Mouse (Mus musculus) heart, embryonic 14.5 days (tissue): Measurements from ENCODE around the gene Cd177. TPM values are rescaled to one million over a fixed set of nuclear protein-coding genes. Genes with fewer than 3 reads are reported as not detected.

Source experiments
- ATAC-seq: fragments of 200-750 bp; cut with Nextera tagmentation; 2 replicates; pipeline ENCODE4 v1.8.0; 2017; ENCODE audit warnings: low read depth, moderate TSS enrichment; ENCODE audit not compliant: insufficient number of reproducible peaks, insufficient read depth, low FRiP score
- H3K27ac ChIP-seq, 2 experiments: fragments of 200-500 bp in 1 of 2; fragments of 300-500 bp in 1 of 2; sonication (generic) in 1 of 2; replicated peaks in 1 of 2; 2 replicates each; pipeline ENCODE4 v1.5.1; 2012 to 2014; ENCODE audit warnings: low read depth in 2 of 2, low read length in 2 of 2, control low read depth in 1 of 2, mild to moderate bottlenecking in 1 of 2, mixed read lengths in 1 of 2; ENCODE audit not compliant: control insufficient read depth in 1 of 2, insufficient read depth in 1 of 2
- H3K27me3 ChIP-seq: fragments of 300-500 bp; sonication (generic); 2 replicates; pipeline ENCODE4 v1.6.1; 2014; ENCODE audit warnings: mild to moderate bottlenecking, low read length, control low read depth; ENCODE audit not compliant: control insufficient read depth, insufficient read depth
- H3K36me3 ChIP-seq: fragments of 300-500 bp; sonication (generic); 2 replicates; pipeline ENCODE4 v1.6.1; 2014; ENCODE audit warnings: mild to moderate bottlenecking, control low read depth, low read length, mixed read lengths; ENCODE audit not compliant: control insufficient read depth, insufficient read depth
- H3K4me1 ChIP-seq, 2 experiments: fragments of 200-500 bp in 1 of 2; fragments of 300-500 bp in 1 of 2; sonication (generic) in 1 of 2; 2 replicates each; pipeline ENCODE4 v1.6.1; 2012 to 2014; ENCODE audit warnings: low read length in 2 of 2, control low read depth in 1 of 2, mixed read lengths in 1 of 2; ENCODE audit not compliant: control insufficient read depth in 2 of 2, insufficient read depth in 2 of 2
- H3K4me2 ChIP-seq: fragments of 300-500 bp; sonication (generic); 2 replicates; pipeline ENCODE4 v1.6.1; 2014; ENCODE audit warnings: mild to moderate bottlenecking, low read length
- H3K4me3 ChIP-seq, 2 experiments: fragments of 200-500 bp in 1 of 2; fragments of 300-500 bp in 1 of 2; sonication (generic) in 1 of 2; 2 replicates each; pipeline ENCODE4 v1.5.1; 2012 to 2014; ENCODE audit warnings: low read length in 2 of 2, mild to moderate bottlenecking in 2 of 2, control low read depth in 1 of 2, low read depth in 1 of 2, moderate library complexity in 1 of 2; ENCODE audit not compliant: control insufficient read depth in 1 of 2, insufficient read depth in 1 of 2
- H3K9ac ChIP-seq: fragments of 300-500 bp; sonication (generic); 2 replicates; pipeline ENCODE4 v1.6.1; 2014; ENCODE audit warnings: mild to moderate bottlenecking, low read length
- H3K9me3 ChIP-seq: fragments of 300-500 bp; sonication (generic); 2 replicates; pipeline ENCODE4 v1.6.1; 2016; ENCODE audit warnings: low read length, control low read depth; ENCODE audit not compliant: control insufficient read depth
- WGBS: fragments of 180-500 bp; shearing (Covaris S2); extraction: QIAGEN DNeasy Blood & Tissue Kit; methylation state at CpG from one replicate; pipeline ENCODE4 v1.1.7; 2014; 5-methylcytosine and 5-hydroxymethylcytosine counted together
- polyA plus RNA-seq: library from polyadenylated mRNA; unstranded; fragments of >200 nt; fragmentation: Nextera tagmentation; extraction: Ambion mirVana; gene quantifications from 2 replicates; pipeline ENCODE4 v1.2.1, GENCODE M21; 2014

Cd177 gene
- polyA plus RNA-seq, 1 experiment from 2014 or later, result not detected

- no peak overlapping the region for H3K27ac ChIP-seq
- no peak overlapping the region for H3K9ac ChIP-seq
- H3K36me3 ChIP-seq, result no peaks in the 10 kb centered on the region
- no peaks in the 10 kb centered on the region for H3K9me3 ChIP-seq
- H3K4me2 ChIP-seq, result no peak overlapping the region
- no peaks in the 10 kb centered on the region for H3K4me1 ChIP-seq
- H3K4me3 ChIP-seq, result no peak overlapping the region
- no peak for ATAC-seq
- H3K27me3 ChIP-seq, result no peaks in the 10 kb centered on the region
Observed at GRCm38 (mm10) chr7:24771361-24771760, 11.2 kb upstream of the Cd177 start.

- Histone ChIP-seq H3K36me3 (no peaks in the 10 kb centered on the region), H3K27ac (no peak overlapping the region), H3K4me3 (no peak overlapping the region), H3K4me2 (no peak overlapping the region), H3K27me3 (no peaks in the 10 kb centered on the region), H3K4me1 (no peaks in the 10 kb centered on the region), H3K9ac (no peak overlapping the region), H3K9me3 (no peaks in the 10 kb centered on the region)
- WGBS, result 80% methylated on average over 8 of the region's 8 CpGs
- ATAC-seq, result no peak
Observed at GRCm38 (mm10) chr7:24762574-24762973, 2.5 kb upstream of the Cd177 start.

GRCm38 (mm10) chr7:24761161-24761560 is 1.1 kb upstream of the Cd177 start:
- no peaks in the 10 kb centered on the region for H3K36me3 ChIP-seq
- no peak overlapping the region for H3K27ac ChIP-seq
- H3K9ac ChIP-seq, result no peak overlapping the region
- 63% methylated on average over 6 of the region's 6 CpGs for WGBS
- no peaks in the 10 kb centered on the region for H3K9me3 ChIP-seq
- ATAC-seq, result no peak
- no peak overlapping the region for H3K4me3 ChIP-seq
- no peak overlapping the region for H3K4me2 ChIP-seq
- no peaks in the 10 kb centered on the region for H3K4me1 ChIP-seq
- H3K27me3 ChIP-seq, result no peaks in the 10 kb centered on the region

- no peak for ATAC-seq
- 65% methylated on average over 1 of the region's 1 CpGs for WGBS
Observed at GRCm38 (mm10) chr7:24758520-24758919, 1.6 kb downstream of the Cd177 start.

GRCm38 (mm10) chr7:24753476-24753875 is 6.6 kb downstream of the Cd177 start:
- Histone ChIP-seq H3K9ac (no peak overlapping the region), H3K9me3 (no peaks in the 10 kb centered on the region), H3K36me3 (no peaks in the 10 kb centered on the region), H3K27ac (no peak overlapping the region), H3K4me3 (no peak overlapping the region), H3K27me3 (no peaks in the 10 kb centered on the region), H3K4me1 (peaks cover 0 to 4% of the 10 kb centered on the region in 2 experiments; a peak in 1 of 4 replicates), H3K4me2 (no peak overlapping the region)
- WGBS, result 65% methylated on average over 5 of the region's 5 CpGs
- no peak for ATAC-seq

More at GRCm38 (mm10) chr7:24758520-24758919, 1.6 kb downstream of the Cd177 start:
- no peaks in the 10 kb centered on the region for H3K27me3 ChIP-seq
- H3K36me3 ChIP-seq, result no peaks in the 10 kb centered on the region
- H3K4me3 ChIP-seq, result no peak overlapping the region
- no peaks in the 10 kb centered on the region for H3K4me1 ChIP-seq
- H3K4me2 ChIP-seq, result no peak overlapping the region
- no peak overlapping the region for H3K27ac ChIP-seq
- H3K9ac ChIP-seq, result no peak overlapping the region
- H3K9me3 ChIP-seq, result no peaks in the 10 kb centered on the region

- no peak overlapping the region for H3K27ac ChIP-seq
- H3K9ac ChIP-seq, result no peak overlapping the region
- 86% methylated on average over 2 of the region's 2 CpGs for WGBS
- H3K36me3 ChIP-seq, result no peaks in the 10 kb centered on the region
- no peaks in the 10 kb centered on the region for H3K27me3 ChIP-seq
- ATAC-seq, result no peak
- H3K4me2 ChIP-seq, result no peak overlapping the region
- peaks cover 0 to 4% of the 10 kb centered on the region in 2 experiments; a peak in 1 of 4 replicates for H3K4me1 ChIP-seq
- no peak overlapping the region for H3K4me3 ChIP-seq
- H3K9me3 ChIP-seq, result no peaks in the 10 kb centered on the region
Observed at GRCm38 (mm10) chr7:24751610-24752009, 8.5 kb downstream of the Cd177 start.

- 26% methylated on average over 4 of the region's 4 CpGs for WGBS
- ATAC-seq, result no peak
- Histone ChIP-seq H3K36me3 (no peaks in the 10 kb centered on the region), H3K27me3 (no peaks in the 10 kb centered on the region), H3K9me3 (no peaks in the 10 kb centered on the region), H3K4me1 (peaks cover 0 to 4% of the 10 kb centered on the region in 2 experiments; a peak in 1 of 4 replicates), H3K9ac (no peak overlapping the region), H3K4me2 (no peak overlapping the region), H3K27ac (no peak overlapping the region), H3K4me3 (no peak overlapping the region)
Observed at GRCm38 (mm10) chr7:24750695-24751094, 9.4 kb downstream of the Cd177 start.

GRCm38 (mm10) chr7:24735970-24736670 is 24.0 kb downstream of the Cd177 start:
- ATAC-seq, result no peak
- no peaks in the 10 kb centered on the region for H3K27me3 ChIP-seq
- no peak overlapping the region for H3K4me2 ChIP-seq
- H3K4me3 ChIP-seq, result no peak overlapping the region
- H3K4me1 ChIP-seq, result no peaks in the 10 kb centered on the region
- no peak overlapping the region for H3K27ac ChIP-seq
- 15% methylated on average over 17 of the region's 17 CpGs for WGBS
- H3K36me3 ChIP-seq, result no peaks in the 10 kb centered on the region
- H3K9ac ChIP-seq, result no peak overlapping the region
- no peaks in the 10 kb centered on the region for H3K9me3 ChIP-seq
